Mouse (Mus musculus) forebrain, embryonic 16.5 days (tissue): ENCODE results near the gene Lrsam1. TPM values are rescaled to one million over a fixed set of nuclear protein-coding genes. Genes with fewer than 3 reads are reported as not detected.

Experiments used
- ATAC-seq: fragments of 200-750 bp; cut with Nextera tagmentation; 2 replicates; pipeline ENCODE4 v1.8.0; 2017; ENCODE audit warnings: mild to moderate bottlenecking, moderate library complexity
- H3K27ac ChIP-seq: fragments of 300-500 bp; sonication (generic); 2 replicates; pipeline ENCODE4 v1.5.1; 2014; ENCODE audit warnings: low read length, control low read depth
- H3K27me3 ChIP-seq: fragments of 300-500 bp; sonication (generic); replicated peaks from 2 replicates; pipeline ENCODE4 v1.6.1; 2014; ENCODE audit warnings: low read length; ENCODE audit not compliant: control insufficient read depth, insufficient read depth
- H3K36me3 ChIP-seq: fragments of 300-500 bp; sonication (generic); 2 replicates; pipeline ENCODE4 v1.6.1; 2014; ENCODE audit not compliant: control insufficient read depth, insufficient read depth
- H3K4me1 ChIP-seq: fragments of 300-500 bp; sonication (generic); replicated peaks from 2 replicates; pipeline ENCODE4 v1.6.1; 2014; ENCODE audit warnings: low read length; ENCODE audit not compliant: control insufficient read depth, insufficient read depth
- H3K4me2 ChIP-seq: fragments of 300-500 bp; sonication (generic); 2 replicates; pipeline ENCODE4 v1.6.1; 2014; ENCODE audit warnings: mild to moderate bottlenecking, low read length, control low read depth
- H3K4me3 ChIP-seq: fragments of 300-500 bp; sonication (generic); replicated peaks from 2 replicates; pipeline ENCODE4 v1.5.1; 2014; ENCODE audit warnings: mild to moderate bottlenecking, low read length, control low read depth
- H3K9ac ChIP-seq: fragments of 300-500 bp; sonication (generic); replicated peaks from 2 replicates; pipeline ENCODE4 v1.6.1; 2014; ENCODE audit warnings: low read depth, low read length, control low read depth
- H3K9me3 ChIP-seq: fragments of 300-500 bp; sonication (generic); 2 replicates; pipeline ENCODE4 v1.6.1; 2016; ENCODE audit warnings: low read length; ENCODE audit not compliant: control insufficient read depth
- WGBS: fragments of 180-500 bp; shearing (Covaris S2); extraction: QIAGEN DNeasy Blood & Tissue Kit; methylation state at CpG from one replicate; pipeline ENCODE4 v1.1.7; 2014; 5-methylcytosine and 5-hydroxymethylcytosine counted together
- polyA plus RNA-seq: library from polyadenylated mRNA; unstranded; fragments of >200 nt; fragmentation: Nextera tagmentation; extraction: Ambion mirVana; gene quantifications from 2 replicates; pipeline ENCODE4 v1.2.1, GENCODE M21; 2015

Gene Lrsam1
- polyA plus RNA-seq, 1 experiment from 2014 or later = 21.9 TPM

GRCm38 (mm10) chr2:32963544-32963943 lies 2.1 kb upstream of the Lrsam1 start:
- Histone ChIP-seq H3K36me3 (peaks cover 13% of the 10 kb centered on the region), H3K4me1 (peaks cover 44% of the 10 kb centered on the region), H3K27me3 (no peaks in the 10 kb centered on the region), H3K9ac (no peak overlapping the region), H3K9me3 (no peaks in the 10 kb centered on the region), H3K4me3 (no peak overlapping the region), H3K27ac (no peak overlapping the region), H3K4me2 (no peak overlapping the region)
- ATAC-seq = no peak
- 65% methylated on average over 4 of the region's 4 CpGs for WGBS

GRCm38 (mm10) chr2:32962875-32963220 lies 1.4 kb upstream of the Lrsam1 start:
- ATAC-seq = no peak
- Histone ChIP-seq H3K9me3 (no peaks in the 10 kb centered on the region), H3K27ac (no peak overlapping the region), H3K36me3 (peaks cover 13% of the 10 kb centered on the region), H3K4me1 (peaks cover 41% of the 10 kb centered on the region), H3K4me2 (peak overlapping the region; percentile 93), H3K4me3 (peak overlapping the region; percentile 78), H3K9ac (peak overlapping the region; percentile 85), H3K27me3 (no peaks in the 10 kb centered on the region)
- 9% methylated on average over 9 of the region's 9 CpGs for WGBS

GRCm38 (mm10) chr2:32962062-32962874 lies 854 bp upstream of the Lrsam1 start:
- Histone ChIP-seq H3K4me2 (peak overlapping the region; percentile 93), H3K4me1 (peaks cover 35% of the 10 kb centered on the region), H3K36me3 (peaks cover 13% of the 10 kb centered on the region), H3K27me3 (no peaks in the 10 kb centered on the region), H3K9me3 (no peaks in the 10 kb centered on the region), H3K4me3 (peak overlapping the region; percentile 78), H3K9ac (peak overlapping the region; percentile 85), H3K27ac (peak overlapping the region; percentile 66)
- WGBS = under 1% methylated on average over 33 of the region's 33 CpGs
- peak; percentile 4 for ATAC-seq

GRCm38 (mm10) chr2:32960273-32960672 lies 1.1 kb downstream of the Lrsam1 start:
- H3K4me1 ChIP-seq = peaks cover 26% of the 10 kb centered on the region
- no peak overlapping the region; the same call in 1 of the 2 replicates for H3K4me3 ChIP-seq
- H3K27me3 ChIP-seq = no peaks in the 10 kb centered on the region
- peaks cover 13% of the 10 kb centered on the region for H3K36me3 ChIP-seq
- H3K9ac ChIP-seq = no peak overlapping the region; the same call in 1 of the 2 replicates
- no peak for ATAC-seq
- no peak overlapping the region for H3K27ac ChIP-seq
- H3K4me2 ChIP-seq = peak overlapping the region; percentile 93; the same call in 1 of the 2 replicates
- no peaks in the 10 kb centered on the region for H3K9me3 ChIP-seq
- 98% methylated on average over 4 of the region's 4 CpGs for WGBS

DNA sequence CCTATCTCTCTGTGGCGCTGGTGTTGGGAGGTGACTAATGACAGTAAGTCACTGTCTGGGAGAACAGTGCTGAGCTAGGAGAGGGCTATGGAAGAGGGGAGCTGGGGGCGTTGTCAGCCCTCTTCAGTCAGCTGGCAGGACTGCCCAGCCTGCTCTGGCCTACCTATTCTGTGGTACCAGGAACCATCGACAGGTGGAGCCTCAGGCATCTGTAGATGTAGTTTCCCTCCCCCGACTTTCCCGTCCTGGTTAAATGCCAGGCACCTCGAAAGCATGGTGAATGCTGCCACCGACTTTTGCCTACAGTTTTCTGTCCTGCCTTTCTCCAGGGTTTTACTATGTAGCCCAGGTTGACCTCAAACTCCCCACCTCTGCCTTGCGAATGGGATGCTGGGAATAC lies 4.1 kb downstream of the Lrsam1 start:
- 55% methylated on average over 8 of the region's 8 CpGs for WGBS
- ATAC-seq = no peak
- H3K36me3 ChIP-seq = peaks cover 8% of the 10 kb centered on the region
- no peak overlapping the region for H3K4me3 ChIP-seq
- H3K27me3 ChIP-seq = no peaks in the 10 kb centered on the region
- peaks cover 2% of the 10 kb centered on the region; the same call in 1 of the 2 replicates for H3K9me3 ChIP-seq
- H3K4me2 ChIP-seq = no peak overlapping the region
- H3K4me1 ChIP-seq = peaks cover 11% of the 10 kb centered on the region
- no peak overlapping the region for H3K9ac ChIP-seq
- H3K27ac ChIP-seq = no peak overlapping the region

DNA sequence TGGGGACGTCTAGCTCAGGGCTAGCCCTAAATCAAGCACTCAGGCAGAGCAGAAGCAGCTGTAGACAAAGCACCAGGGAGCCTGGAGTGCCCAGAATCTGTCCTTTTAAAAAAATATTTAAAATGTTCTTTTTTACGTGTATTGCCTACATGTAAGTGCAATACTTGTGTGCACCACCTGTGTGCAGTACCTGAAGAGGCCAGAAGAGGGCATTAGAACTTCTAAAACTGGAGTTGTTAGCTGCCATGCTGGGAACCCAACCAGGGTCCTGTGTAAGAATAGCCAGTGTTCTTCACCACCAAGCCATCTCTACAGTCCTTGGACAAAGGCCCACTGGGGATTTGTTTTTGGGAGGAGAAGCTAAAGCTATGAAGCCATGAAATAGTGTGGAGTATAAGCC lies 6.8 kb downstream of the Lrsam1 start:
- Histone ChIP-seq H3K4me3 (no peak overlapping the region), H3K4me2 (no peak overlapping the region), H3K9me3 (peaks cover 2% of the 10 kb centered on the region; the same call in 1 of the 2 replicates), H3K27ac (no peak overlapping the region), H3K36me3 (peaks cover 8% of the 10 kb centered on the region), H3K27me3 (no peaks in the 10 kb centered on the region), H3K4me1 (no peaks in the 10 kb centered on the region), H3K9ac (no peak overlapping the region)
- WGBS = 92% methylated on average over 2 of the region's 2 CpGs
- no peak for ATAC-seq

- peaks cover 3% of the 10 kb centered on the region; the same call in 1 of the 2 replicates for H3K36me3 ChIP-seq
- no peak for ATAC-seq
Observed at GRCm38 (mm10) chr2:32947454-32947853, 14.0 kb downstream of the Lrsam1 start.

GRCm38 (mm10) chr2:32940483-32940882 lies 20.9 kb downstream of the Lrsam1 start:
- H3K27me3 ChIP-seq = no peaks in the 10 kb centered on the region
- no peak overlapping the region for H3K4me3 ChIP-seq
- no peaks in the 10 kb centered on the region for H3K4me1 ChIP-seq
- peaks cover 10% of the 10 kb centered on the region for H3K36me3 ChIP-seq
- no peaks in the 10 kb centered on the region for H3K9me3 ChIP-seq
- H3K9ac ChIP-seq = no peak overlapping the region
- H3K4me2 ChIP-seq = no peak overlapping the region
- 93% methylated on average over 4 of the region's 4 CpGs for WGBS
- H3K27ac ChIP-seq = no peak overlapping the region
- ATAC-seq = no peak

More at GRCm38 (mm10) chr2:32947454-32947853, 14.0 kb downstream of the Lrsam1 start:
- Histone ChIP-seq H3K4me2 (no peak overlapping the region), H3K4me3 (no peak overlapping the region), H3K4me1 (no peaks in the 10 kb centered on the region), H3K27ac (no peak overlapping the region), H3K27me3 (no peaks in the 10 kb centered on the region), H3K9me3 (no peaks in the 10 kb centered on the region), H3K9ac (no peak overlapping the region)
- 88% methylated on average over 11 of the region's 11 CpGs for WGBS

DNA sequence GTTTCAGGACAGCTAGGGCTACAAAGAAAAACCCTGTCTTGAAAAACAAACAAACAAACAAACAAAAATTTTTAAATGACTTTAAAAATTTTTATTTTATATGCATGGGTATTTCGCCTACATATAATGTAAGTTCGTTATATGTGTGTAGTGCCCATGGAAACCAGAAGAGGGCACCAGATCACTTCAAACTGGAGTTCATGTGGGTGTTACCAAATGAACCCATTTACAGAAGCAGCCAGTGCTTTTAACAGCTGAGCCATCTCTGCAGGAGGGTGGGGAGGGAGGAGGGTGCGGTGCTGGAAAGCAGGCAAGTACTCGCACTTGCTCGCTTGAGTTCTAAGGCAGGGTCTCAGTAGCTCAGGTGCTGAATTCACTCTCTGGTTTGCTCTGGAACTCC lies 22.0 kb downstream of the Lrsam1 start:
- H3K36me3 ChIP-seq = peaks cover 10% of the 10 kb centered on the region
- H3K4me2 ChIP-seq = no peak overlapping the region
- 65% methylated on average over 5 of the region's 5 CpGs for WGBS
- no peaks in the 10 kb centered on the region for H3K27me3 ChIP-seq
- ATAC-seq = no peak
- no peak overlapping the region for H3K9ac ChIP-seq
- H3K9me3 ChIP-seq = no peaks in the 10 kb centered on the region
- H3K27ac ChIP-seq = no peak overlapping the region
- H3K4me1 ChIP-seq = no peaks in the 10 kb centered on the region
- no peak overlapping the region for H3K4me3 ChIP-seq
